In the genomic region with DNA sequence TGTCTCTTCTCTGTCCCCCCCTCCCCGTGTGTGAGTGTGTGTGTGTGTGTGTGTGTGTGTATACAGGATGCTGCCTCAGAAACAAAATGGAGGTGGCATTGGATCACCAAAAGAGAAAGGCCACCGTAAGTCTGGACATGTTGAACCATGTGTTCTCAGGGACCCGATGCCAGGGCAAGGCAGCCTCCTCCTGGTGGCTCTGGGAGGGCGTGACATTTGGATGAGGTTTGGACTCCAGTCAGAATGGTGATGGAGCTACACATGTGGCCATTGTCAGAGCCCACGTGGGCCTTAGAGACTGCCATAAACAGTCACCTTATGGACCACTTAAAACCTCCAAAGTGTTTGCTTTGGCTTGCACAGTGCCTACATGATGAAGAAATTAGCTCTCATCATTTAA, we compare ENCODE assay signal across 7 mouse cellular contexts.
A peak's percentile ranks its signal among the peaks of the same experiment; 100 is the strongest.
DNase-seq lines count a peak whose midpoint lies in the region; ATAC-seq and TF ChIP-seq lines count a peak whose summit lies in the region.

No protein-coding gene starts in this region.

- no peak overlapping the region for H3K9ac ChIP-seq in heart, embryonic 16.5 days (ENCODE audit: low read length)
- no peak overlapping the region; the same call in 1 of the 2 replicates for H3K9ac ChIP-seq in lung, embryonic 16.5 days (ENCODE audit: low read length)
- H3K9ac ChIP-seq in hindbrain, postnatal 0 days (replicated peaks; ENCODE audit: low read length) = no peak overlapping the region
- H3K9ac ChIP-seq in midbrain, embryonic 16.5 days (ENCODE audit: low read depth, low read length) = no peak overlapping the region

- WGBS in heart, embryonic 16.5 days = 65% methylated on average over 5 of the region's 5 CpGs
- 58% methylated on average over 5 of the region's 5 CpGs for WGBS in lung, embryonic 16.5 days
- 59% methylated on average over 5 of the region's 5 CpGs for WGBS in lung, adult 2 months
- WGBS in hindbrain, postnatal 0 days = 54% methylated on average over 5 of the region's 5 CpGs
- WGBS in midbrain, embryonic 16.5 days = 47% methylated on average over 5 of the region's 5 CpGs

- no peak for ATAC-seq in heart, embryonic 16.5 days (replicated peaks; ENCODE audit: extremely low read depth, insufficient read depth, low FRiP score)
- ATAC-seq in lung, embryonic 16.5 days (ENCODE audit: low read depth) = 0 out of 2 replicates have a peak, but pooled peaks have one; percentile 11
- no peak for ATAC-seq in hindbrain, postnatal 0 days
- ATAC-seq in midbrain, embryonic 16.5 days = peak; percentile 7; the same call in 1 of the 2 replicates

- no peak for TF ChIP-seq CTCF in lung, adult 2 months (IDR thresholded peaks at IDR 0.05; ENCODE audit: insufficient read depth, low read length)
- TF ChIP-seq CTCF in hindbrain, postnatal 0 days (IDR thresholded peaks at IDR 0.05; ENCODE audit: low read depth) = 0 out of 2 replicates have a peak, but pooled peaks have one; percentile 7

- H3K4me1 ChIP-seq in heart, embryonic 16.5 days (ENCODE audit: control insufficient read depth, insufficient read depth, low read length) = peaks cover 16% of the 10 kb centered on the region
- peaks cover 22% of the 10 kb centered on the region for H3K4me1 ChIP-seq in lung, embryonic 16.5 days (replicated peaks; ENCODE audit: control insufficient read depth, insufficient read depth, low read length)
- H3K4me1 ChIP-seq in lung, adult 2 months (ENCODE audit: control insufficient read depth, insufficient read depth, low read length) = peaks cover 14% of the 10 kb centered on the region
- no peaks in the 10 kb centered on the region for H3K4me1 ChIP-seq in hindbrain, postnatal 0 days (ENCODE audit: insufficient read depth, low read length)
- peaks cover 2% of the 10 kb centered on the region for H3K4me1 ChIP-seq in midbrain, embryonic 16.5 days (ENCODE audit: control insufficient read depth, insufficient read depth, low read length)

- H3K4me2 ChIP-seq in heart, embryonic 16.5 days (ENCODE audit: low read depth, low read length) = peak overlapping the region; percentile 66; the same call in 1 of the 2 replicates
- H3K4me2 ChIP-seq in lung, embryonic 16.5 days (ENCODE audit: low read depth, low read length) = peak overlapping the region; percentile 65
- no peak overlapping the region for H3K4me2 ChIP-seq in hindbrain, postnatal 0 days (ENCODE audit: low read depth, low read length)
- H3K4me2 ChIP-seq in midbrain, embryonic 16.5 days (ENCODE audit: low read length) = no peak overlapping the region

- no peak for TF ChIP-seq POLR2A in lung, adult 2 months (IDR thresholded peaks at IDR 0.05; ENCODE audit: borderline replicate concordance, extremely low read depth, low read depth, low read length)

- H3K27ac ChIP-seq in heart, embryonic 16.5 days (ENCODE audit: low read length) = no peak overlapping the region
- H3K27ac ChIP-seq in lung, embryonic 16.5 days (ENCODE audit: low read length) = peak overlapping the region; percentile 75
- H3K27ac ChIP-seq in hindbrain, postnatal 0 days = no peak overlapping the region
- H3K27ac ChIP-seq in midbrain, embryonic 16.5 days (ENCODE audit: low read length) = no peak overlapping the region

- no peak for DNase-seq in heart, adult 8-10 months (ENCODE audit: low spot score)
- DNase-seq in lung, adult 2 months = no peak
- DNase-seq in hindbrain, postnatal 0 days (ENCODE audit: low spot score) = peak; percentile 12
- DNase-seq in ovary, postnatal 14 days (ENCODE audit: low spot score) = no peak

- no peaks in the 10 kb centered on the region for H3K9me3 ChIP-seq in heart, embryonic 16.5 days (replicated peaks; ENCODE audit: control insufficient read depth, low read length)
- H3K9me3 ChIP-seq in lung, embryonic 16.5 days (ENCODE audit: control insufficient read depth, low read length) = no peaks in the 10 kb centered on the region
- no peaks in the 10 kb centered on the region for H3K9me3 ChIP-seq in hindbrain, postnatal 0 days (ENCODE audit: low read length)
- no peaks in the 10 kb centered on the region for H3K9me3 ChIP-seq in midbrain, embryonic 16.5 days (replicated peaks; ENCODE audit: control insufficient read depth, low read length, poor library complexity, severe bottlenecking)

- H3K36me3 ChIP-seq in heart, embryonic 16.5 days (ENCODE audit: control insufficient read depth, insufficient read depth) = no peaks in the 10 kb centered on the region
- no peaks in the 10 kb centered on the region for H3K36me3 ChIP-seq in lung, embryonic 16.5 days (ENCODE audit: control insufficient read depth, insufficient read depth, low read length)
- no peaks in the 10 kb centered on the region for H3K36me3 ChIP-seq in hindbrain, postnatal 0 days (ENCODE audit: insufficient read depth, low read length)
- H3K36me3 ChIP-seq in midbrain, embryonic 16.5 days (ENCODE audit: control insufficient read depth, insufficient read depth, low read length) = no peaks in the 10 kb centered on the region

- H3K27me3 ChIP-seq in heart, embryonic 16.5 days (ENCODE audit: control insufficient read depth, insufficient read depth, low read length) = peaks cover 5% of the 10 kb centered on the region
- peaks cover 2% of the 10 kb centered on the region; the same call in 1 of the 2 replicates for H3K27me3 ChIP-seq in lung, embryonic 16.5 days (ENCODE audit: control insufficient read depth, insufficient read depth, low read depth, low read length)
- H3K27me3 ChIP-seq in hindbrain, postnatal 0 days (ENCODE audit: insufficient read depth, low read length) = no peaks in the 10 kb centered on the region
- H3K27me3 ChIP-seq in midbrain, embryonic 16.5 days (ENCODE audit: control insufficient read depth, insufficient read depth, low read depth, low read length) = peaks cover 17% of the 10 kb centered on the region

- H3K4me3 ChIP-seq in heart, embryonic 16.5 days (ENCODE audit: low read length) = no peak overlapping the region
- H3K4me3 ChIP-seq in lung, embryonic 16.5 days (ENCODE audit: low read length) = no peak overlapping the region
- H3K4me3 ChIP-seq in lung, adult 2 months (replicated peaks; ENCODE audit: extremely low read depth, low read depth, low read length) = no peak overlapping the region
- no peak overlapping the region for H3K4me3 ChIP-seq in hindbrain, postnatal 0 days (ENCODE audit: low read length)
- H3K4me3 ChIP-seq in midbrain, embryonic 16.5 days (ENCODE audit: low read depth, low read length) = no peak overlapping the region

Comparison
In these comparisons a context has a peak if more than half of its experiments do, and no peak if none do; other contexts are left out.
1. ATAC-seq: peak in lung, embryonic 16.5 days (single experiment) and midbrain, embryonic 16.5 days (single experiment); none in heart, embryonic 16.5 days (single experiment) and hindbrain, postnatal 0 days (single experiment).
2. H3K4me2 ChIP-seq: peak in heart, embryonic 16.5 days (single experiment) and lung, embryonic 16.5 days (single experiment); none in hindbrain, postnatal 0 days (single experiment) and midbrain, embryonic 16.5 days (single experiment).